Mouse (Mus musculus): ENCODE measurements around the gene Slc22a1. TPM values are rescaled to one million over a fixed set of nuclear protein-coding genes. Genes with fewer than 3 reads are reported as not detected.

The Slc22a1 gene
- not detected in 2 replicates for polyA plus RNA-seq (2015; fragmentation: Nextera tagmentation; extraction: Ambion mirVana)

GRCm38 (mm10) chr17:12675646-12676045 lies at the start of gene Slc22a1:
TSS of gene Slc22a1 (minus strand) at chr17:12675829.
- no peak for ATAC-seq
- Histone ChIP-seq H3K9me3 (ENCODE audit: control insufficient read depth, low read length) (no peaks in the 10 kb centered on the region), H3K4me1 (ENCODE audit: control insufficient read depth, insufficient read depth, low read depth, low read length) (no peaks in the 10 kb centered on the region), H3K9ac (ENCODE audit: low read depth, low read length) (no peak within 1 kb of the TSS), H3K27ac (ENCODE audit: low read depth, low read length) (no peak within 1 kb of the TSS), H3K4me3 (ENCODE audit: low read length) (no peak within 1 kb of the TSS), H3K36me3 (ENCODE audit: control insufficient read depth, insufficient read depth, low read length) (peaks cover 3% of the 10 kb centered on the region; the same call in 1 of the 2 replicates), H3K4me2 (ENCODE audit: low read length) (no peak within 1 kb of the TSS), H3K27me3 (replicated peaks; ENCODE audit: control insufficient read depth, insufficient read depth, low read length) (no peaks in the 10 kb centered on the region)
- 85% methylated on average over 7 of the region's 7 CpGs for WGBS

GRCm38 (mm10) chr17:12724767-12725744 lies 49.4 kb upstream of the Slc22a1 start:
- no peak for ATAC-seq
- H3K4me2 ChIP-seq (ENCODE audit: low read length) = no peak overlapping the region
- H3K27ac ChIP-seq (ENCODE audit: low read depth, low read length) = peak overlapping the region; percentile 57
- 45% methylated on average over 6 of the region's 6 CpGs for WGBS
- no peaks in the 10 kb centered on the region for H3K27me3 ChIP-seq (replicated peaks; ENCODE audit: control insufficient read depth, insufficient read depth, low read length)
- H3K4me1 ChIP-seq (ENCODE audit: control insufficient read depth, insufficient read depth, low read depth, low read length) = peaks cover 14% of the 10 kb centered on the region
- no peak overlapping the region for H3K4me3 ChIP-seq (ENCODE audit: low read length)
- peaks cover 8% of the 10 kb centered on the region for H3K36me3 ChIP-seq (ENCODE audit: control insufficient read depth, insufficient read depth, low read length)
- no peaks in the 10 kb centered on the region for H3K9me3 ChIP-seq (ENCODE audit: control insufficient read depth, low read length)
- no peak overlapping the region for H3K9ac ChIP-seq (ENCODE audit: low read depth, low read length)

GRCm38 (mm10) chr17:12723986-12724766 lies 48.5 kb upstream of the Slc22a1 start:
- Histone ChIP-seq H3K9ac (ENCODE audit: low read depth, low read length) (no peak overlapping the region), H3K4me3 (ENCODE audit: low read length) (no peak overlapping the region), H3K4me2 (ENCODE audit: low read length) (no peak overlapping the region), H3K27me3 (replicated peaks; ENCODE audit: control insufficient read depth, insufficient read depth, low read length) (no peaks in the 10 kb centered on the region), H3K27ac (ENCODE audit: low read depth, low read length) (no peak overlapping the region; the same call in 1 of the 2 replicates), H3K4me1 (ENCODE audit: control insufficient read depth, insufficient read depth, low read depth, low read length) (peaks cover 14% of the 10 kb centered on the region), H3K9me3 (ENCODE audit: control insufficient read depth, low read length) (no peaks in the 10 kb centered on the region), H3K36me3 (ENCODE audit: control insufficient read depth, insufficient read depth, low read length) (peaks cover 8% of the 10 kb centered on the region)
- 92% methylated on average over 5 of the region's 5 CpGs for WGBS
- 0 out of 2 replicates have a peak, but pooled peaks have one; percentile 14 for ATAC-seq

GRCm38 (mm10) chr17:12722622-12723021 lies 47.0 kb upstream of the Slc22a1 start:
- H3K4me2 ChIP-seq (ENCODE audit: low read length) = no peak overlapping the region
- no peaks in the 10 kb centered on the region for H3K27me3 ChIP-seq (replicated peaks; ENCODE audit: control insufficient read depth, insufficient read depth, low read length)
- H3K27ac ChIP-seq (ENCODE audit: low read depth, low read length) = no peak overlapping the region
- H3K4me3 ChIP-seq (ENCODE audit: low read length) = no peak overlapping the region
- no peaks in the 10 kb centered on the region for H3K9me3 ChIP-seq (ENCODE audit: control insufficient read depth, low read length)
- peaks cover 14% of the 10 kb centered on the region for H3K4me1 ChIP-seq (ENCODE audit: control insufficient read depth, insufficient read depth, low read depth, low read length)
- no peak overlapping the region for H3K9ac ChIP-seq (ENCODE audit: low read depth, low read length)
- H3K36me3 ChIP-seq (ENCODE audit: control insufficient read depth, insufficient read depth, low read length) = peaks cover 8% of the 10 kb centered on the region
- WGBS = 67% methylated on average over 8 of the region's 8 CpGs
- ATAC-seq = no peak

- no peaks in the 10 kb centered on the region for H3K27me3 ChIP-seq (replicated peaks; ENCODE audit: control insufficient read depth, insufficient read depth, low read length)
- no peak for ATAC-seq
- peaks cover 14% of the 10 kb centered on the region for H3K36me3 ChIP-seq (ENCODE audit: control insufficient read depth, insufficient read depth, low read length)
- no peaks in the 10 kb centered on the region for H3K9me3 ChIP-seq (ENCODE audit: control insufficient read depth, low read length)
- no peak overlapping the region for H3K4me2 ChIP-seq (ENCODE audit: low read length)
- no peak overlapping the region for H3K4me3 ChIP-seq (ENCODE audit: low read length)
- peaks cover 14% of the 10 kb centered on the region for H3K4me1 ChIP-seq (ENCODE audit: control insufficient read depth, insufficient read depth, low read depth, low read length)
- H3K27ac ChIP-seq (ENCODE audit: low read depth, low read length) = no peak overlapping the region
- no peak overlapping the region for H3K9ac ChIP-seq (ENCODE audit: low read depth, low read length)
- WGBS = 88% methylated on average over 5 of the region's 5 CpGs
Observed at GRCm38 (mm10) chr17:12721118-12721886, 45.7 kb upstream of the Slc22a1 start.

GRCm38 (mm10) chr17:12718251-12718650 lies 42.6 kb upstream of the Slc22a1 start:
- Histone ChIP-seq H3K36me3 (ENCODE audit: control insufficient read depth, insufficient read depth, low read length) (peaks cover 28% of the 10 kb centered on the region), H3K9ac (ENCODE audit: low read depth, low read length) (no peak overlapping the region), H3K9me3 (ENCODE audit: control insufficient read depth, low read length) (no peaks in the 10 kb centered on the region), H3K27me3 (replicated peaks; ENCODE audit: control insufficient read depth, insufficient read depth, low read length) (no peaks in the 10 kb centered on the region), H3K4me2 (ENCODE audit: low read length) (no peak overlapping the region), H3K27ac (ENCODE audit: low read depth, low read length) (no peak overlapping the region), H3K4me3 (ENCODE audit: low read length) (no peak overlapping the region), H3K4me1 (ENCODE audit: control insufficient read depth, insufficient read depth, low read depth, low read length) (no peaks in the 10 kb centered on the region)
- peak; percentile 73 for ATAC-seq
- WGBS = 55% methylated on average over 7 of the region's 7 CpGs

GRCm38 (mm10) chr17:12717445-12717844 lies 41.8 kb upstream of the Slc22a1 start:
- ATAC-seq = no peak
- H3K9ac ChIP-seq (ENCODE audit: low read depth, low read length) = no peak overlapping the region
- H3K36me3 ChIP-seq (ENCODE audit: control insufficient read depth, insufficient read depth, low read length) = peaks cover 30% of the 10 kb centered on the region
- no peaks in the 10 kb centered on the region for H3K4me1 ChIP-seq (ENCODE audit: control insufficient read depth, insufficient read depth, low read depth, low read length)
- H3K4me2 ChIP-seq (ENCODE audit: low read length) = no peak overlapping the region
- H3K27ac ChIP-seq (ENCODE audit: low read depth, low read length) = peak overlapping the region; percentile 44
- no peaks in the 10 kb centered on the region for H3K9me3 ChIP-seq (ENCODE audit: control insufficient read depth, low read length)
- H3K4me3 ChIP-seq (ENCODE audit: low read length) = no peak overlapping the region
- no peaks in the 10 kb centered on the region for H3K27me3 ChIP-seq (replicated peaks; ENCODE audit: control insufficient read depth, insufficient read depth, low read length)
- 94% methylated on average over 4 of the region's 4 CpGs for WGBS

GRCm38 (mm10) chr17:12715032-12715431 lies 39.4 kb upstream of the Slc22a1 start:
- WGBS = 80% methylated on average over 1 of the region's 1 CpGs
- ATAC-seq = no peak
- no peak overlapping the region for H3K9ac ChIP-seq (ENCODE audit: low read depth, low read length)

More at GRCm38 (mm10) chr17:12715032-12715431, 39.4 kb upstream of the Slc22a1 start:
- H3K4me2 ChIP-seq (ENCODE audit: low read length) = no peak overlapping the region
- H3K27me3 ChIP-seq (replicated peaks; ENCODE audit: control insufficient read depth, insufficient read depth, low read length) = no peaks in the 10 kb centered on the region
- no peaks in the 10 kb centered on the region for H3K4me1 ChIP-seq (ENCODE audit: control insufficient read depth, insufficient read depth, low read depth, low read length)
- no peak overlapping the region for H3K4me3 ChIP-seq (ENCODE audit: low read length)
- H3K36me3 ChIP-seq (ENCODE audit: control insufficient read depth, insufficient read depth, low read length) = peaks cover 35% of the 10 kb centered on the region
- H3K9me3 ChIP-seq (ENCODE audit: control insufficient read depth, low read length) = no peaks in the 10 kb centered on the region
- no peak overlapping the region for H3K27ac ChIP-seq (ENCODE audit: low read depth, low read length)
